Mouse (Mus musculus) G1E (cell line): ENCODE measurements around the gene Btd.

Experiments used
- CTCF ChIP-seq: IDR thresholded peaks from 2 replicates; pipeline ENCODE4 v1.5.1; 2012; ENCODE audit warnings: low read depth, low read length, inconsistent platforms, mixed read lengths
- GATA1 ChIP-seq: IDR thresholded peaks from 2 replicates; pipeline ENCODE4 v1.6.1; 2012; ENCODE audit warnings: borderline replicate concordance, low read length, inconsistent platforms, mixed read lengths
- POLR2AphosphoS5 ChIP-seq: IDR thresholded peaks from 2 replicates; pipeline ENCODE4 v1.6.1; 2012; ENCODE audit warnings: low read depth, low read length, inconsistent platforms; ENCODE audit not compliant: insufficient replicate concordance

- no peak for TF ChIP-seq POLR2AphosphoS5
- no peak for TF ChIP-seq CTCF
- no peak for TF ChIP-seq GATA1
Measured at GRCm38 (mm10) chr14:31680656-31681055, 39.8 kb downstream of the Btd start.
